Mouse (Mus musculus): ENCODE data around the gene Kmt2e. TPM values are rescaled to one million over a fixed set of nuclear protein-coding genes. Genes with fewer than 3 reads are reported as not detected.

The Kmt2e gene
- total RNA-seq, 2 experiments from 2014 or later = 122 to 184 TPM

DNA sequence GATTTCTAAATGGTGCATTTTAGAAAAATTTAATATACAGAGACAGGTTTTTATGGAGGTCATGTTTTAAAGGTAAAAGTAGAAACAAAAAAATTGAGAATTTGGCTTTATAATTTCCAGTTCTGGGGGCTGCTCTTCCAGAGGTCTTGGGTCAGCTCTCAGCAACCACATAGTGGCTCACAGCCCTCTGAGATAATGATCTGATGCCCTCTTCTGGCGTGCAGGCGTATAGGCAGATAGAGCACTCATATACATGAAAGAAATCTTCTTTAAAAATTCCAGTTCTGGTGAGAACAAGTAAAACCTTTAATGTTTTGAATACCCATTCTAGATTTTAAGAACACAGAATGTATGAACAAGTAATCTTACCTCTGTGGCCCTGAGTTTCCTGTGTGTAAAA is 56.6 kb downstream of the Kmt2e start:
- 0 out of 2 replicates have a peak, but pooled peaks have one; percentile 52 for ATAC-seq (replicated peaks; ENCODE audit: low FRiP score, poor library complexity, severe bottlenecking)

DNA sequence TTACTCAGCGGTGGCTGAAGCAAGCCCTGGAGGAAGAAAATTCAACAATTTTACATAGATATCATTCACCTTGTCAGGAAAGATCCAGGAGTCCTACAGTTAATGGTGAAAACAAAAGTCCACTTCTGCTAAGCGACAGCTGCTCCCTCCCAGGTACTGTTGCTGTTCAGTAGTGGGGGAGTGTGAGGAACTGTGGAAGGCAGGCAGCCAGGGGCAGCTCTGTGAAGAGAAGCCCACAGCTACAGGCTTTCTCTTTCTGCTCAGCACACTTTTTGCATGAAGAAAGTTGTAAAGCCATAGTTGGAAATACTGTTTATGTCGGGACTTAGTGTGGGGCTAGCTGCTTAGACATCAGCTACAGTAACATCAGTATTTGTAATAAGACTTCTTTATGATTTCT is 62.2 kb downstream of the Kmt2e start:
- no peak for ATAC-seq (replicated peaks; ENCODE audit: low FRiP score, poor library complexity, severe bottlenecking)

DNA sequence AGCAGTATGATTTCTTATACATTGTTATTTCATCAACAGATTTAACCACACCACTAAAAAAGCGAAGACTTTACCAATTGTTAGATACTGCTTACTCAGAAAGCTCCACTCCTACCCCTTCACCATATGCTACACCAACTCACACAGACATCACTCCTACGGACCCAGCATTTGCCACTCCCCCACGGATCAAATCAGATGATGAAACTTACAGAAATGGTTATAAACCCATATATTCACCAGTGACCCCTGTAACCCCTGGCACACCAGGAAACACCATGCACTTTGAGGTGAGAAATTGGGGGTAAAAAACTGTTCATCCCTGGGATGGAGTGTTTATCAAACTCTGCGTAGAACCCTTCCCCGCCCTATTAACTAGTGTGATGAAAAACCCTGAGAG is 62.7 kb downstream of the Kmt2e start:
- ATAC-seq (replicated peaks; ENCODE audit: low FRiP score, poor library complexity, severe bottlenecking) = no peak

DNA sequence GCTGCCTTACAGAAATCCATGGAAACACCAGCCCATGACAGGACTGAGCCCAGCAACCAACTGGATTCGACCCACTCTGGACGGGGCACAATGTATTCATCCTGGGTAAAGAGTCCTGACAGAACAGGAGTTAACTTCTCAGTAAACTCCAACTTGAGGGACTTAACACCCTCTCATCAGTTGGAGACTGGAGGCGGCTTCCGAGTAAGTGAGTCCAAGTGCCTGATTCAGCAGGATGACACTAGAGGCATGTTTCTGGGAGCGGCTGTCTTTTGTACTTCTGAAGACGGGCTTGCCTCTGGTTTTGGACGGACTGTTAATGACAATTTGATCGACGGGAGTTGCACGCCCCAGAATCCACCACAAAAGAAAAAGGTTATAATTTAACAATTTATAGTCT is 63.7 kb downstream of the Kmt2e start:
- ATAC-seq (replicated peaks; ENCODE audit: low FRiP score, poor library complexity, severe bottlenecking) = no peak

DNA sequence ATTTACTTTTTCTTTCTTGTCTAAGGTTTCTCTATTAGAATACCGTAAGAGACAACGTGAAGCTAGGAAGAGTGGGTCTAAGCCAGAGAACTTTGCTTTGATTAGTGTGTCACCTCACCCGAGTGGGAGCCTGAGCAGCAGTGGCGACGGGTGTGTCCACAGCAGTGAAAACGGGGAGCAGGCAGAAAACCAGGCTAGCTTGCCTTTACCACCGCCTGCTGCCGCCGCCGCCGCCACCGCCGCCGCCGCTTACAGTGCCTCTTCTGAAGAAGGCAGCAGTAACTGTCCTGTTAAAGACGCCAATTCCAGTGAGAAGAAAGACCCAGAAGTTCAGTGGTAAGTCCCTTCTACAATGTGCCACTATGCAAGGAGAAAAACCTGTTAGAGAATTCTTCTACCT is 65.0 kb downstream of the Kmt2e start:
- ATAC-seq (replicated peaks; ENCODE audit: low FRiP score, poor library complexity, severe bottlenecking) = no peak

DNA sequence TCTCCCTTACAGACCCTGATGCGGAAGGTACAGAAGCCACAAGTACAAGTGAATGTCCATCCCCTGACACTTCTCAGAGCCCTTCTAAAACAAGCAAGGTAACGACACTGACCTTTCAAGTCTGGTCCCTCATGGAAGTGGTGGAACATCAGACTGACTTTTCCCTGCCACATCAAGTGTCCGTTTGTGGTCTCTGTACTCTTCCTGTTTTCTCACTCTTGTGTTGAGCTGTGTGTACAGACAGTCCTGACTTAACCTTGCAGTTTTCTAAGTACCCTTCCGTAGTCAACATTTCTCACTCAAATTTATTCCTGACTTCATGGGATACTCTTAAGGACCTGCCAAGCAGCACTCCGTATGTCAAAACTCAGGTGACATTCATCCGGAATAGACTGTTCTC is 66.5 kb downstream of the Kmt2e start:
- ATAC-seq (replicated peaks; ENCODE audit: low FRiP score, poor library complexity, severe bottlenecking) = no peak

DNA sequence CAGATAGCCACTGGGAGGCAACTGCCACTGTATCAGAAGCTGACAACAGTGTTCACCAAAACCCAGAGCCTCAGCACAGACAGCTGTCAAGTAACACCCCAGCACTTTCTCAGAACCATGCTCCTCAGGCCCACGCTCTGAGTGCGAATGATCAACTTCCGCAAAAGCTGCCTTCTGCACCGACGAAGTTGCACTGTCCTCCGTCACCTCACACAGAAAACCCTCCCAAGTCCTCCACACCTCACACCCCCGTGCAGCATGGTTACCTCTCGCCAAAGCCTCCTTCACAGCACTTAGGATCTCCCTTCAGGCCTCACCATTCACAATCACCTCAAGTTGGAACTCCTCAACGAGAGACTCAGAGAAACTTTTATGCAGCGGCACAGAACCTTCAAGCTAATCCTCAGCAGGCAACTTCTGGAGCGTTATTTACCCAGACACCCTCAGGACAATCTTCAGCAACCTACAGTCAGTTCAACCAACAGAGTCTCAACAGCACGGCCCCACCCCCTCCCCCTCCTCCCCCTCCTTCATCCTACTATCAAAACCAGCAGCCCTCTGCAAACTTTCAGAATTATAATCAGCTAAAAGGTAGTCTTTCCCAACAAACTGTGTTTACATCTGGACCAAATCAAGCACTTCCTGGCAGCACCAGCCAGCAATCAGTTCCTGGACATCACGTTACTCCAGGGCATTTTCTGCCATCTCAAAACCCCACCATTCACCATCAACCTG is 67.5 kb downstream of the Kmt2e start:
- ATAC-seq (replicated peaks; ENCODE audit: low FRiP score, poor library complexity, severe bottlenecking) = no peak

DNA sequence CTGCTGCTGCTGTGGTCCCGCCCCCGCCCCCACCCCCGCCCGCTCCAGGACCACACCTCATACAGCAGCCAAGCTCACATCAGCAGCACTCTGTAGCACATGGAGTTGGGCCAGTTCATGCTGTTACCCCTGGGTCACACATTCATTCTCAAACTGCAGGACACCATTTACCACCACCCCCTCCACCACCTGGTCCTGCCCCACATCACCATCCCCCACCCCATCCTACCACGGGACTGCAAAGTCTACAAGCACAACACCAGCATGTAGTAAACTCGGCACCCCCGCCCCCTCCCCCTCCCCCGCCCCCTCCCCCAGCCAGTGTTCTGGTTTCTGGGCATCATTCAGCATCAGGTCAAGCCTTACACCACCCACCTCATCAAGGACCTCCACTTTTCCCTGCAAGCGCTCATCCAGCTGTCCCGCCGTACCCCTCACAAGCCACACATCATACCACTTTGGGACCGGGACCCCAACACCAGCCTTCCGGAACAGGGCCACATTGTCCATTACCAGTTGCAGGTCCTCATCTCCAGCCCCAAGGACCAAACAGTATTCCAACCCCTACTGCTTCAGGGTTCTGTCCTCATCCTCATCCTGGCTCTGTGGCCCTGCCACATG is 68.2 kb downstream of the Kmt2e start:
- ATAC-seq (replicated peaks; ENCODE audit: low FRiP score, poor library complexity, severe bottlenecking) = no peak

DNA sequence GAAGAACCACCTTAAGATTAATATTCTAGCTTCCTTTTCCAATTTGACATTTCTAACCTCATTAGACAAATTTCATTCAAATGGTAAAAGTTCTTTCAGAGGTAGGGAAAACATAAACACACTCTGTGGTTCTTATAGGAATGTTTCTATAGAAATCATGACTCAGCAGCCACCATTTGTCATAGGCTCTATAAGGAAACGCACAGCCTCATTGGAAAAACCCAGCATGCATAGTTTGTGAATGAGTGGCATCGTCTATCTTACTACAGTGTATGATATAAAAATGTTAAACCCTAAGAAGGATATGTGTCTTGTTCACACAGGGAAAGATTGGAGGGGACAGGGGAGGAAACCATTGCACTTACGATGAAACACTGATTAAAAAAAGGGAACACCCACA is 71.3 kb downstream of the Kmt2e start:
- no peak for ATAC-seq (replicated peaks; ENCODE audit: low FRiP score, poor library complexity, severe bottlenecking)

DNA sequence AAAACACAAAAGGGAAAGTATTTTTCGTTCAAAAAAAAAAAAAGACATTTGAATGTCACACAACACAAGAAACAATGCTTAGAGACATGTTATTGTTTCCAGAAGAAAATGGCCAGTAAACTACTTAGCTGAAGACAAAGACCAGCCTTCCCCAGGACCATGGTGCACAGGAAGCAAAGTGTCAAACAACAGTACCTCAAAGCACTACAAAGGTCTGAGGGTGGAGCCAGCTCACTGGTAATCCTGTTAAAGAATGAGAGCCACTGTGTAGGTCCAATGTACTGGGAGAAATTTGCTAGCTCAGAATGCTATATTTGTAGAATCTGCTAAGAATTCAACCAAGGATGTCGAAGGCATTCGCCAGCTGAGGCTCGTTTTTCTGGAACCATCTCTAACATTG is 73.0 kb downstream of the Kmt2e start:
- ATAC-seq (replicated peaks; ENCODE audit: low FRiP score, poor library complexity, severe bottlenecking) = no peak

DNA sequence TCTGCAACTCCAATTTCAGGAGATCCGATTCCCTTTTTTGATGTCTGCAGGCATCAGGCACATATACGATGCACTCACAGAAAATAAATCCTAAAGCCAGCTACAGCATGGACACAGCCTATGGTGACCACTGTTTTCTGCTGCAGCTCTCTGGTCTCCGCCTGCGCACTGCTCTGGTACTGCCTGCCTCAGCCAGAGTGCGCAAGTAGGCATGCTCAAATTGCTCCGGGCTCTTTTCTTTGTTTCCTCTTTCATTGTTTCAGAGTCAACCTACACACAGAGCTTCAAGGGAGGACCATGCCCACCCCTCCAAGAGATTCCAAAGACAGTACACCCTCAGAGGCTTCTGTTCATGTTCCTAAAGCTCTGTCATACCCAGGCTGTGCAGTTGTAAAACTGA is 74.4 kb downstream of the Kmt2e start:
- no peak for ATAC-seq (replicated peaks; ENCODE audit: low FRiP score, poor library complexity, severe bottlenecking)

DNA sequence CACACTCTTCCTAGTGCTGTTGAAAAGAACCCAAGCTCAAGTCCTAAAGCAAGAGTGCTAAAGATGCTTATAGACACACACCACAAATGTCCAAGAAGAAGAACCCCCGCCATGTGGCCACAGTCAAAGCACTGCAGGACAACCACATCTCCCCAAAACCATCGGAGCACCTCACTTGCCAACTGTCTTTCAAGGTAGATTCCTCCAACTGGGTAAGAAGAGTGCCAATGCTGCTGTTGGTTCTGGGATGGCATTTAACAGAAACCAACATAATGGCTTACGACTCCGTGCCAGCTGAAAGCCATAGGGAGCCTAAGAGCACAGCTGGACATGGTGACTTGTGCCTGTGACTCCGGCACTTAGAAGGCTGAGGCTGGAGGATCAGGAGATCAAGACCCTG is 77.2 kb downstream of the Kmt2e start:
- ATAC-seq (replicated peaks; ENCODE audit: low FRiP score, poor library complexity, severe bottlenecking) = 0 out of 2 replicates have a peak, but pooled peaks have one; percentile 25

DNA sequence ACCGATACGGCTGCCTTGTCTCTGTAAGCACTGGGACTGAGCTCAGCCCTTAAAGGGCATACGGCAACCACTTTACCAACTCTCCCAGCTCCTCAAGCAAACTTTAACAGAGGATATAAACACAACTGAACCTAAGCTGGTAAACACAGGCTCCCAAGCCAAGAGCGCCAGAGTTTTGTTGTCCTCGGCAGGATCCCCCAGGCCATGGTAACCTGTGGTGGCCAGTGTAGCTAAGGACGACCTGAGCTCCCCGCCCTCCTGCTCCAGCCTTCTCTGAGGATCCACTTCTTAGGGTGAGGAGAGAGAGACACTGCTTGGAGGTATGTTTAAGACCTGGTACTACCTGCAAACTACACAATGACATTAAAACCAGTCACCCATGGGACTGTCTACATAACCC is 78.3 kb downstream of the Kmt2e start:
- no peak for ATAC-seq (replicated peaks; ENCODE audit: low FRiP score, poor library complexity, severe bottlenecking)

DNA sequence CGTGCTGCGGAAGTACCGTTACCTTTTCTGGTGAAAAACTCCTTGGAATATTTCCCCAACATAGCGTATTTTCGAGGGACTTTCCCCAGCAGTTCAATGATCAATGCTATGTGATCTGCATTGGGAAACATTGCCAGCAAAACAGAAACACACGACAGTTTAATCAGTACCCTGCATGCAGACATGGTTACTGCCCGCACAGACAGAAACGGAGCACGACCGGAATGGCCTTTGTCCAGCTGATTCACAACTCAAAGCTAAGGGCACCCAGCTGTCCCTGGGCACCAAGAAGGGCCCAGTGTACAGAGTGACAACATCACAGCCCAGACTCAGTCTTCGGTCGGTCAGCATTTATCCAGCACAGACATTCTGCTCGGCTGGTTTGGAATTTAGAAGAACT is 79.2 kb downstream of the Kmt2e start:
- ATAC-seq (replicated peaks; ENCODE audit: low FRiP score, poor library complexity, severe bottlenecking) = no peak

DNA sequence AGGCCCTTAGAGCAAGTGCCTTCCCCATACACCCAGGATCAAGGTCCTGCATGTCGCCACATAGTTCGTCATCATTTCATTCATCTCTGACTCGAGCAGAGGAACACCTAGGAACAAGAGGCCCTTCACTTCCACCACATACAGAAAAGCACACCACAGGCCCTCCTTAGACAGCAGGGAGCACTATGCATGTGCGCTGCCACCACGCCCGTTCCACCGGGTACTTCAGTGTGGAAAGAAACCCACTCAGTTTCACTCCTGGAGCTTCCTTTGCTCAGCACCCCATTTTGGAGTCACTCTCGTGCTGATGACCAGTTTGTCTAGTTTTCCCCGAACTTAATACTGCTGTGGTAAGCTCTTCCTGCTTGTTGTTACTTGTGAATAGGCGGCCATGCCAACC is 80.8 kb downstream of the Kmt2e start:
- ATAC-seq (replicated peaks; ENCODE audit: low FRiP score, poor library complexity, severe bottlenecking) = no peak

DNA sequence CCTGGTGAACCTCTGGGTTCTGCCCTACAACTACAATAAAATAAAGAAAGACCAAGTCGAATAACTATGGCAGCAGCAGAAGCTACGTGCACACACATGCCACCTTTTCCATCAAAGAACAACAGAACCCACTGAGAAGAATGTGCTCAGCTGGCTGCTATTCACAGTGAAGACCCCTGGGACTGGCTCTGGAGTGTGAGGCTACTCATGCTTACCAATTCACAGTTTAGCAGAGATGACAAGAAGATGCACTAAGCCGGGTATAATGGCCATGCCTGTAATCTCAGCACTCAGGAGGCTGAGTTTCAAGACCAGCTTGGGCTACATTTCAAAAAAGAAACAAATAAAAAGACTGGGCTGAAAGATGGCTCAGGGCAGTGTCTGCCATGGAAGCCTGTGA is 82.7 kb downstream of the Kmt2e start:
- no peak for ATAC-seq (replicated peaks; ENCODE audit: low FRiP score, poor library complexity, severe bottlenecking)

DNA sequence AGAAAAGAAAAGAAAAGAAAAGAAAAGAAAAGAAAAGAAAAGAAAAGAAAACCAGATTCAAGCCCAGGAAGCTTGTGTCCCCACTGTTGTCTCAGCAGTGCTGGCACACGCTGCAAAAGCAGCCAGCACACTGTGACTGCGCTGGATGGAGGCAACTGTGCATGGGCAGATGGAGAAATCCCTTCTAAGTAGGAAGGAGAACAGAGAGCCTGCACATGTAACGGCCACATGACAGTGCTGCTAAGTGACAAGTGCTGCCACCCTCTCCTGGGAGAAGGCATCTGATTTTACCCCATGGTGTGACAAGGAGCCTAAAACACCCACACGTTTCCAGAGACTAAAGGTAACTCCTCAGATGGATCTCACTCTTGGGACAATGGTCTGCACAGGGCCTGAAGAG is 83.6 kb downstream of the Kmt2e start:
- no peak for ATAC-seq (replicated peaks; ENCODE audit: low FRiP score, poor library complexity, severe bottlenecking)

DNA sequence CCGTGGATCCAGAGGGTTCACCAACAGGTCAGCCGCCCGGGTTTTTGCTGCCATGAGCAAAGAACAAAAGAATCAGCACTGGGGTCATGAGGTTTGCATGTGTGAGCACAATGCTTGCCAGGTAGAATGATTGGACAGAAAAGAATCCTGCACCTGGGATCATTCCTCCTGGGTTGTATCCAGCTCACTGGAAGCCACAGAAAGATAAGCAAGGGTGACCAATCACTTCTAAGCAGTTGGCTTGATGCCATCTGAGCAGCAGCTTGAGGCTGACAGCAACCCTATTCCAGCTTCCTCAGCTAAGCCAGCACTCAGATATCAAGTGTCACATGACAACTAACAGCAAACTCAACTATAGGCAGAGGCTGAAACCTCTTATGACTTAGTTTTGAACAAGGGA is 84.4 kb downstream of the Kmt2e start:
- no peak for ATAC-seq (replicated peaks; ENCODE audit: low FRiP score, poor library complexity, severe bottlenecking)

DNA sequence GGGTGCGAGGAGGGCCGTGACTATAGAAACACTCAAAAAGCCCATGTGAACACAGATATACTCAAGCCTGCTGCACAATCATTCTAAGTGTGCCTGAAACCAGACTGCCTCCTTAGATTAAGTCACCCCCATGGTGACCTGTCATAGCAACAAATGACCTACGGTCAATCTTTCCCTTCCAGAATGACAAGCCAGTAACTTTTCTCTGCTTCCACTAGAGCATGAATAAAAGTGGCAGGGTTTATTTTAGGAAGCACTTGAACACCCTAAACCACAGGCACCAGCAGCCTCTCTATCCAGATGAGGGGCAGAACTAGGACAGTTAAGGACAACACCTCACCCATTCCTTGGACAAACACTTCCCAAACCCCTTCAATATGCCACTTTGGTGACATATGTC is 85.4 kb downstream of the Kmt2e start:
- ATAC-seq (replicated peaks; ENCODE audit: low FRiP score, poor library complexity, severe bottlenecking) = no peak

DNA sequence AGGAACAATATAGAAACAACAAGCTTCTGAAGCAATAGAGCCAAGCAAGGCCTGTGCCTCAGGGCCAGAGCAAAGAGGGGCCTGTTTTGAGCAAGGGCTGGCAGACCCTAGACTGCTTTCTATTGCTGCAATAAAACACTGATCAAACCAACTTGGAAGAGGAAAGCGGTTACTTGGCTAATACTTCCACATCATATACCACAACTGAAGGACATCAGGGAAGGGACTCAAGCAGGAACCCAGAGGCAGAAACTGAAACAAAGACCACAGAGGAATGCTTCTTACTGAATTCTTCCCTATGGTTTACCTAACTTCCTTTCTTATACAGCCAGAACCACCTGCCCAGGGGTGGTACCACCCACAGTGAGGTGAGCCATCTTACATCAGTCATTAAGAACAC is 87.4 kb downstream of the Kmt2e start:
- ATAC-seq (replicated peaks; ENCODE audit: low FRiP score, poor library complexity, severe bottlenecking) = no peak

DNA sequence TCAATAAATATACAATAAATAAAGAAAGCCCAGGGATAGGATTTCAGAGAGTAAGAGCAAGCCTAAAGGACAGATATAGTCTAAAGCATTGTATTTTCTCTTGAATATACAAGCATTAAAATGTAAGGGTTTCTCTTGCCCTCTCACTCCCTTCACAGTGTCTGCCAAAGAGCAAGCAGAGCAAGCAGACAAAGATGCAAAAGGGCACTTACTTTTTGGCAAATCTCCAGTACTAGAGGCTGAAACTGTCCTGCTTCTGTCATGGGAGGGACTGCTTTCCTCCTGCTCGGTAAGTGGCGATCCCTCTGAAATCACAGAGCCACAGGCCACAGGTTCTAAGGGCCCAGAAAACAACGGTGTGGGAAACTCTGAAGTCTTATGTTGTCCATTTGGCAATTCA is 89.7 kb downstream of the Kmt2e start:
- no peak for ATAC-seq (replicated peaks; ENCODE audit: low FRiP score, poor library complexity, severe bottlenecking)

DNA sequence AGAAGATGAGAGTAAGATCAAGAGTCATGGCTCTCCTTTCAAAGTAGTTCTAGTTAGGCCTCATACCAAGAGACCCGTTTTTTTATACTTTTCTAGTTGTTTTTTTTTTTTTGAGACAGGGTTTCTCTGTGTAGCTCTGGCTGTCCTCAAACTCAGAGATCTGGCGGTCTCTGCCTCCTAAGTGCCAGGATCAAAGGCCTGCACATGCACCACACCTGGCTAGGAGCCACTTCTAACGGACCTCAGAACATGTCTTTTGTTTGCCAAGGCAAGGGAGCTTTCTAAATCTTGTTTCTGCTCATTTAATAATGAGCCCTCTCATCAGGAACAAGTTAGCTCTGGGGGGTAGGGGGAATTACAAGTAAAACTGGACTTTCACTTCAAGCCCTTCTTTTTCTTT is 90.4 kb downstream of the Kmt2e start:
- ATAC-seq (replicated peaks; ENCODE audit: low FRiP score, poor library complexity, severe bottlenecking) = no peak
